Mouse (Mus musculus) cortical plate, adult 2 months (tissue): ENCODE measurements around the gene Wdr46.

Experiments used
- CTCF ChIP-seq: fragments of 200-500 bp; IDR thresholded peaks from 2 replicates; pipeline ENCODE4 v1.5.1; 2011; ENCODE audit warnings: mild to moderate bottlenecking, control low read depth, low read length; ENCODE audit not compliant: insufficient read depth; ENCODE audit errors: extremely low read depth
- POLR2A ChIP-seq: fragments of 200-500 bp; IDR thresholded peaks from 2 replicates; pipeline ENCODE4 v1.6.1; 2011; ENCODE audit warnings: mild to moderate bottlenecking, low read length, control low read depth; ENCODE audit not compliant: insufficient read depth; ENCODE audit errors: extremely low read depth

- no peak for TF ChIP-seq POLR2A
- no peak for TF ChIP-seq CTCF
Measured at GRCm38 (mm10) chr17:33979512-33980050, 39.1 kb downstream of the Wdr46 start.
